Mouse (Mus musculus): ENCODE results near the gene Mrpl48. TPM values are rescaled to one million over a fixed set of nuclear protein-coding genes. Genes with fewer than 3 reads are reported as not detected.

The Mrpl48 gene
- total RNA-seq (2014; rRNA removed) (24.6 and 29.1 TPM in 2 replicates), polyA plus RNA-seq (2012; rRNA removed) (9.4 and 9.5 TPM in 2 replicates)

DNA sequence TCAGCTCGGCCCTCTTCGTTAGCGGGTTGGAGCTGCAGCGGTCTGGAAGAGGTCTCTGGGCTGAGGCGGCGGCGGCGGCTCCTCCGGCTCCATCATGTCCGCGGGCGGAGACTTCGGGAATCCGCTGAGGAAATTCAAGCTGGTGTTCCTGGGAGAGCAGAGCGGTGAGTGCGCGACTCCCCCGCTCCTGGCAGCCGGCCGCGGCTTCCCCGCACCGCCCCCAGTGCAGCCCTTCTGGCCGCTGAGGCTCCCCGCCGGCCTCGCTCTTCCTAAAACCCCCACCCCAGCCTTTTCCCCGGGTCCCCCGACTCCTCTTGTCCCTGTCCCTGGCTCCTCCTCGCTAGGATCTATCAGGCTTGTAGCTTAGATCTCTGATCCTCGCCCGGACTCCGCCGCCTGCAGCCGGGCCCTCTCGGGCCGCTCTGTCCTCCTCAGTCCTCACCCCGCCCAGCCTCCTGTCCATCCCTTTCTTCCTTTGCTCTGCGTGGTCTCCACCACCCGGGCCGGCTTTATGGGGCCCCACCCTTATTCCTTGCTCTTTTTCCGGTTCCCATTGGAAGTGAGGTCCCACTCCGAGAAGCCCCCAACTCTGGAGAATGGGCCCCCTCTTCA is at the start of gene Mrpl48:
Mrpl48 (minus strand) TSS at position 172 of the 612 bp plus-strand sequence.
- peak within 1 kb of the TSS; percentile 94 for H3K27ac ChIP-seq (replicated peaks; ENCODE audit: insufficient read depth, low read depth, low read length)
- H3K79me2 ChIP-seq (ENCODE audit: control insufficient read depth, insufficient read depth, low read length) = peaks cover 17% of the 10 kb centered on the region
- WGBS = under 1% methylated on average over 42 of the region's 43 CpGs
- peak within 1 kb of the TSS; percentile 93 for H3K4me3 ChIP-seq (ENCODE audit: insufficient read depth, low read depth, low read length)
- H3K9ac ChIP-seq (ENCODE audit: low read depth, low read length) = peak within 1 kb of the TSS; percentile 99
- no peaks in the 10 kb centered on the region for H3K36me3 ChIP-seq (ENCODE audit: control insufficient read depth, insufficient read depth, low read length)
- peaks cover 14% of the 10 kb centered on the region for H3K4me1 ChIP-seq (ENCODE audit: control insufficient read depth, insufficient read depth, low read length)
- DNase-seq (ENCODE audit: extremely low read depth, low read depth, low spot score) = no peak
- no peaks in the 10 kb centered on the region for H3K27me3 ChIP-seq (ENCODE audit: control insufficient read depth, insufficient read depth, low read length)
- TF ChIP-seq CTCF (IDR thresholded peaks at IDR 0.05; ENCODE audit: low read depth, low read length) (no peak), POLR2A (IDR thresholded peaks at IDR 0.05; ENCODE audit: extremely low read depth, insufficient read depth, low read length) (no peak)

DNA sequence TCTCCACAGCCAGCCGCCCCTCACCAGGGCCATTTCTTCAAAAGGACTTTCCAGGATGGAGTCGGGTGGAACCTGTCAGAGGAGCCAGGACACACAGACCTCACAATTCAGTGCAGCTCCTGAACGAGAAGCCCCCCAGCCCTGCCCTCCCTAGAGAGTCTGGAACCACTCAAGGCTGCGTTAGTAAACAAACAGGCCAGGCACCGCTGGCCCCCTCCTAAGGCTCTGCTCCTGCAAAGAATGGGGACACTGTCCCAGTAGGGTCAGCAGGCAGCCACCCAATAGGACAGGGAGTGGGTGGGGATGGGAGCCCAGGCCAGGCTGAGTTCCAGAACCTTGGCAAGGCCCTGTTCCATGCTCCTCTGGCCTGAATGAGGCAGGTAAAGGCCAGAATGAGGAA is 48.6 kb upstream of the Mrpl48 start:
- WGBS = 76% methylated on average over 5 of the region's 5 CpGs
- Histone ChIP-seq H3K36me3 (ENCODE audit: control insufficient read depth, insufficient read depth, low read length) (no peaks in the 10 kb centered on the region), H3K27me3 (ENCODE audit: control insufficient read depth, insufficient read depth, low read length) (no peaks in the 10 kb centered on the region), H3K9ac (ENCODE audit: low read depth, low read length) (no peak overlapping the region), H3K79me2 (ENCODE audit: control insufficient read depth, insufficient read depth, low read length) (no peaks in the 10 kb centered on the region), H3K4me1 (ENCODE audit: control insufficient read depth, insufficient read depth, low read length) (no peaks in the 10 kb centered on the region), H3K4me3 (ENCODE audit: insufficient read depth, low read depth, low read length) (no peak overlapping the region), H3K27ac (replicated peaks; ENCODE audit: insufficient read depth, low read depth, low read length) (no peak overlapping the region)
- no peak for DNase-seq (ENCODE audit: extremely low read depth, low read depth, low spot score)
- TF ChIP-seq CTCF (IDR thresholded peaks at IDR 0.05; ENCODE audit: low read depth, low read length) = no peak
- TF ChIP-seq POLR2A (IDR thresholded peaks at IDR 0.05; ENCODE audit: extremely low read depth, insufficient read depth, low read length) = no peak

DNA sequence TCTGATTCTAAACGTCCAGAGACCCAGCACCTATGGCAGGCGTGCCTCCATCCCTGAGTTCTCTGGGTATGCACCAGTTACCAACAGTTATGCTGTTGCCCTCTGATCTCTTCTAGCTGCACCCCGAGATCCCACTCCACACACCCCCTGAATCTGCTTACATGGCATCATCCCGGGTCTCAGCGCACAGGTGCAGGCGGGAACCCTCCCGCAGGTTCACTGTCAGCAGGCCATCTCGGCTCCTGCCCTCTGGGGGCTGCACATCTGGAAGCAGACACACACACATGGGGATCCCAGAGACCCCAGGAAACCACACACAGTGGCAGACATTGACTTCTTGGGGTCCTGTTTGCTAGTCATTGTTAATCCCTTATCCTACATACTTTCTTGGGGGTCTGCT is 46.3 kb upstream of the Mrpl48 start:
- H3K27ac ChIP-seq (replicated peaks; ENCODE audit: insufficient read depth, low read depth, low read length) = no peak overlapping the region
- no peak overlapping the region for H3K9ac ChIP-seq (ENCODE audit: low read depth, low read length)
- H3K36me3 ChIP-seq (ENCODE audit: control insufficient read depth, insufficient read depth, low read length) = no peaks in the 10 kb centered on the region
- TF ChIP-seq POLR2A (IDR thresholded peaks at IDR 0.05; ENCODE audit: extremely low read depth, insufficient read depth, low read length) = no peak
- TF ChIP-seq CTCF (IDR thresholded peaks at IDR 0.05; ENCODE audit: low read depth, low read length) = no peak
- DNase-seq (ENCODE audit: extremely low read depth, low read depth, low spot score) = no peak
- no peaks in the 10 kb centered on the region for H3K27me3 ChIP-seq (ENCODE audit: control insufficient read depth, insufficient read depth, low read length)
- 92% methylated on average over 8 of the region's 8 CpGs for WGBS
- H3K4me3 ChIP-seq (ENCODE audit: insufficient read depth, low read depth, low read length) = no peak overlapping the region
- H3K4me1 ChIP-seq (ENCODE audit: control insufficient read depth, insufficient read depth, low read length) = no peaks in the 10 kb centered on the region
- H3K79me2 ChIP-seq (ENCODE audit: control insufficient read depth, insufficient read depth, low read length) = no peaks in the 10 kb centered on the region

DNA sequence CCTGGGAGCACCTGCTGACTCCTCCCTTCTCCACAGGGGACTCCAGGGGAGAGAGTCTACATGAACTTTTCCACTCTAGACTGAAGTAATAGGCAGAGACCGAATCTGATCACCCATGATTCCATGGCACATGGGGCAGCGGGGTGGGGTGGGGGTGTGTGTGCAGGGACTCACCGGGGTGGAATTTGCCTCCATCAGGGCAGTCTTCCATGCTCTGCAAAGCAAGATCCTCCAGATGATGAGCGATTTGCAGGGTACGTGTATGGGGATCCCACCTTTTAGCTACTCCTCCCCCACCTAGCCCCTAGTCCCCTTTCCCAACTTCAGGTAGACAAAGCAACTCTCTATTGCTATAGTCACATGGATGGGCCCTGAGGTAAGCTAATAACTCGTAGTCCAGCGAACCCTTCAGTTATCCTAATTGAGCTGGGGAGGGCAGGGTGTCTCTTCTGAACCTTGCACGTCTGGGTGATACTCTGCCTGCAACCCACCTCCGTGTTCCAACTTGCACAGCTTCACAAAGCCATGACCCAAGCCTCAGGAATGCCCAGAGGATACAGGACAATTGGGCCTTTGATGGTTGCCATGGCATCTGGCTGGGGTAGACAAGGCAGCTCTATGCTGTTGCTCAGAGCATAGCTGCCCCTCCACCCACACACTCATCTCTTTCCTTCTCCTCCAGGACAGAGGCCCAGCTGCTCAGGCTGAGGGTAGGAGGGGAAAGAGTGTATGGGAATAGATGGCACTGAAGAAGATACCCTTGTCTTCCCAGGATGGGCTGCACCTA is 45.6 kb upstream of the Mrpl48 start:
- Histone ChIP-seq H3K27me3 (ENCODE audit: control insufficient read depth, insufficient read depth, low read length) (no peaks in the 10 kb centered on the region), H3K4me3 (ENCODE audit: insufficient read depth, low read depth, low read length) (no peak overlapping the region), H3K79me2 (ENCODE audit: control insufficient read depth, insufficient read depth, low read length) (no peaks in the 10 kb centered on the region), H3K4me1 (ENCODE audit: control insufficient read depth, insufficient read depth, low read length) (no peaks in the 10 kb centered on the region; the same call in 1 of the 2 replicates), H3K9ac (ENCODE audit: low read depth, low read length) (no peak overlapping the region), H3K36me3 (ENCODE audit: control insufficient read depth, insufficient read depth, low read length) (no peaks in the 10 kb centered on the region), H3K27ac (replicated peaks; ENCODE audit: insufficient read depth, low read depth, low read length) (no peak overlapping the region)
- no peak for DNase-seq (ENCODE audit: extremely low read depth, low read depth, low spot score)
- TF ChIP-seq POLR2A (IDR thresholded peaks at IDR 0.05; ENCODE audit: extremely low read depth, insufficient read depth, low read length) (no peak), CTCF (IDR thresholded peaks at IDR 0.05; ENCODE audit: low read depth, low read length) (no peak)
- WGBS = 98% methylated on average over 9 of the region's 9 CpGs

DNA sequence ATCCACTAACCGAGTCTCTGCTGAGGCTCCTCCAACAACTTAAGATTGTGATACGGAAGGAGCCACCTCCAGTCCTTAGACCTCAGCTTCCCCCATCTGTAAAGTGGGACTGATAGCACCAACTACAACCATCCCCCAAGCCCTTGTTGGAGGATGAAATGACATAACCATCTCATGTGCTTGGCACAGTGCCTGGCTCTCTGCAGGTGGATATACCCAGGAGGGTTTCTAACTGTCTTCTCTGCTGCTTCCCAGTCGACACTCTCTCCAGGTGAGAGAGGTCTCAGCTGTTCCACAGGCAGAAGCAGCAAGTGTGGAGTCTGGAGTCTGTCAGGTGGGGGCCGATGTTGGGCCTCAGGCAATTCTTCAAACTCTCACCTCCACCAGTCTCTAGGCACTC is 42.9 kb upstream of the Mrpl48 start:
- Histone ChIP-seq H3K79me2 (ENCODE audit: control insufficient read depth, insufficient read depth, low read length) (no peaks in the 10 kb centered on the region), H3K27ac (replicated peaks; ENCODE audit: insufficient read depth, low read depth, low read length) (no peak overlapping the region), H3K4me1 (ENCODE audit: control insufficient read depth, insufficient read depth, low read length) (no peaks in the 10 kb centered on the region; the same call in 1 of the 2 replicates), H3K9ac (ENCODE audit: low read depth, low read length) (no peak overlapping the region), H3K36me3 (ENCODE audit: control insufficient read depth, insufficient read depth, low read length) (no peaks in the 10 kb centered on the region), H3K4me3 (ENCODE audit: insufficient read depth, low read depth, low read length) (no peak overlapping the region), H3K27me3 (ENCODE audit: control insufficient read depth, insufficient read depth, low read length) (no peaks in the 10 kb centered on the region)
- DNase-seq (ENCODE audit: extremely low read depth, low read depth, low spot score) = no peak
- WGBS = 72% methylated on average over 4 of the region's 4 CpGs
- TF ChIP-seq CTCF (IDR thresholded peaks at IDR 0.05; ENCODE audit: low read depth, low read length) (no peak), POLR2A (IDR thresholded peaks at IDR 0.05; ENCODE audit: extremely low read depth, insufficient read depth, low read length) (no peak)

DNA sequence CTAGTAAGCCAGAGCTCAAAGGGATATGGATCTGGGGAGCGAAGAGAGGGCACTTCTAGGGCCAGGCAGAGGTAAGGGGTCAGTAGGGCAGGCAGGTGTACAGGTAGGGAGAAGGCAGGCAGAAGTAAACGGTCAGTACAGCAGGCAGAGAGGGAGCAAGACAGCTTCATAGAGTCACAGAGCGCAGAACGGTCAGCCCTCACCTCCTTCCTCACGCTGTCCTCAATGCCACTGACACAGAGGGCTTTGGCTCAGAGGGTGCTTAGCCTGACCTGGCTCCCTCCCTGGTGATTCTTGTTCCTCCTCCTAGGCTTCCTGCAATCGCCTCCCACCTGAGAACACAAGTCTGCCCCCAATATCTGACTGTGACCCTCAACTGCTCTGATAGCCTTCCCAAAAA is 42.3 kb upstream of the Mrpl48 start:
- 61% methylated on average over 6 of the region's 6 CpGs for WGBS
- H3K4me3 ChIP-seq (ENCODE audit: insufficient read depth, low read depth, low read length) = no peak overlapping the region
- no peaks in the 10 kb centered on the region; the same call in 1 of the 2 replicates for H3K4me1 ChIP-seq (ENCODE audit: control insufficient read depth, insufficient read depth, low read length)

More for the DNA sequence above, 42.3 kb upstream of the Mrpl48 start:
- no peak for DNase-seq (ENCODE audit: extremely low read depth, low read depth, low spot score)
- Histone ChIP-seq H3K27me3 (ENCODE audit: control insufficient read depth, insufficient read depth, low read length) (no peaks in the 10 kb centered on the region), H3K9ac (ENCODE audit: low read depth, low read length) (no peak overlapping the region), H3K27ac (replicated peaks; ENCODE audit: insufficient read depth, low read depth, low read length) (no peak overlapping the region), H3K79me2 (ENCODE audit: control insufficient read depth, insufficient read depth, low read length) (no peaks in the 10 kb centered on the region), H3K36me3 (ENCODE audit: control insufficient read depth, insufficient read depth, low read length) (no peaks in the 10 kb centered on the region)
- TF ChIP-seq CTCF (IDR thresholded peaks at IDR 0.05; ENCODE audit: low read depth, low read length) = no peak
- TF ChIP-seq POLR2A (IDR thresholded peaks at IDR 0.05; ENCODE audit: extremely low read depth, insufficient read depth, low read length) = no peak

Measured in liver, adult 2 months (tissue).